Mouse (Mus musculus) heart, embryonic 14.5 days (tissue): ENCODE results near the gene Hivep2. TPM values are rescaled to one million over a fixed set of nuclear protein-coding genes. Genes with fewer than 3 reads are reported as not detected.

Source experiments
- ATAC-seq: fragments of 200-750 bp; cut with Nextera tagmentation; 2 replicates; pipeline ENCODE4 v1.8.0; 2017; ENCODE audit warnings: low read depth, moderate TSS enrichment; ENCODE audit not compliant: insufficient number of reproducible peaks, insufficient read depth, low FRiP score
- H3K27ac ChIP-seq, 2 experiments: fragments of 200-500 bp in 1 of 2; fragments of 300-500 bp in 1 of 2; sonication (generic) in 1 of 2; replicated peaks in 1 of 2; 2 replicates each; pipeline ENCODE4 v1.5.1; 2012 to 2014; ENCODE audit warnings: low read depth in 2 of 2, low read length in 2 of 2, control low read depth in 1 of 2, mild to moderate bottlenecking in 1 of 2, mixed read lengths in 1 of 2; ENCODE audit not compliant: control insufficient read depth in 1 of 2, insufficient read depth in 1 of 2
- H3K27me3 ChIP-seq: fragments of 300-500 bp; sonication (generic); 2 replicates; pipeline ENCODE4 v1.6.1; 2014; ENCODE audit warnings: mild to moderate bottlenecking, low read length, control low read depth; ENCODE audit not compliant: control insufficient read depth, insufficient read depth
- H3K36me3 ChIP-seq: fragments of 300-500 bp; sonication (generic); 2 replicates; pipeline ENCODE4 v1.6.1; 2014; ENCODE audit warnings: mild to moderate bottlenecking, control low read depth, low read length, mixed read lengths; ENCODE audit not compliant: control insufficient read depth, insufficient read depth
- H3K4me1 ChIP-seq, 2 experiments: fragments of 200-500 bp in 1 of 2; fragments of 300-500 bp in 1 of 2; sonication (generic) in 1 of 2; 2 replicates each; pipeline ENCODE4 v1.6.1; 2012 to 2014; ENCODE audit warnings: low read length in 2 of 2, control low read depth in 1 of 2, mixed read lengths in 1 of 2; ENCODE audit not compliant: control insufficient read depth in 2 of 2, insufficient read depth in 2 of 2
- H3K4me2 ChIP-seq: fragments of 300-500 bp; sonication (generic); 2 replicates; pipeline ENCODE4 v1.6.1; 2014; ENCODE audit warnings: mild to moderate bottlenecking, low read length
- H3K4me3 ChIP-seq, 2 experiments: fragments of 200-500 bp in 1 of 2; fragments of 300-500 bp in 1 of 2; sonication (generic) in 1 of 2; 2 replicates each; pipeline ENCODE4 v1.5.1; 2012 to 2014; ENCODE audit warnings: low read length in 2 of 2, mild to moderate bottlenecking in 2 of 2, control low read depth in 1 of 2, low read depth in 1 of 2, moderate library complexity in 1 of 2; ENCODE audit not compliant: control insufficient read depth in 1 of 2, insufficient read depth in 1 of 2
- H3K9ac ChIP-seq: fragments of 300-500 bp; sonication (generic); 2 replicates; pipeline ENCODE4 v1.6.1; 2014; ENCODE audit warnings: mild to moderate bottlenecking, low read length
- H3K9me3 ChIP-seq: fragments of 300-500 bp; sonication (generic); 2 replicates; pipeline ENCODE4 v1.6.1; 2016; ENCODE audit warnings: low read length, control low read depth; ENCODE audit not compliant: control insufficient read depth
- WGBS: fragments of 180-500 bp; shearing (Covaris S2); extraction: QIAGEN DNeasy Blood & Tissue Kit; methylation state at CpG from one replicate; pipeline ENCODE4 v1.1.7; 2014; 5-methylcytosine and 5-hydroxymethylcytosine counted together
- polyA plus RNA-seq: library from polyadenylated mRNA; unstranded; fragments of >200 nt; fragmentation: Nextera tagmentation; extraction: Ambion mirVana; gene quantifications from 2 replicates; pipeline ENCODE4 v1.2.1, GENCODE M21; 2014

Hivep2 gene
- polyA plus RNA-seq, 1 experiment from 2014 or later: 9.9 TPM

GRCm38 (mm10) chr10:14168869-14169566 is 203.1 kb downstream of the Hivep2 start:
- no peak for ATAC-seq

GRCm38 (mm10) chr10:14174124-14174523 is 208.2 kb downstream of the Hivep2 start:
- no peaks in the 10 kb centered on the region for H3K36me3 ChIP-seq
- no peak overlapping the region for H3K4me2 ChIP-seq
- no peaks in the 10 kb centered on the region for H3K27me3 ChIP-seq
- peaks cover 1 to 4% of the 10 kb centered on the region in 2 experiments; a peak in 3 of 4 replicates for H3K4me1 ChIP-seq
- H3K27ac ChIP-seq: no peak overlapping the region
- 48% methylated on average over 4 of the region's 4 CpGs for WGBS
- H3K4me3 ChIP-seq: no peak overlapping the region
- H3K9me3 ChIP-seq: no peaks in the 10 kb centered on the region
- no peak overlapping the region for H3K9ac ChIP-seq
- no peak for ATAC-seq

More at GRCm38 (mm10) chr10:14168869-14169566, 203.1 kb downstream of the Hivep2 start:
- Histone ChIP-seq H3K36me3 (no peaks in the 10 kb centered on the region), H3K4me3 (no peak overlapping the region), H3K27ac (no peak overlapping the region), H3K27me3 (no peaks in the 10 kb centered on the region), H3K4me2 (no peak overlapping the region), H3K9ac (no peak overlapping the region), H3K4me1 (peaks cover 3 to 4% of the 10 kb centered on the region in 2 experiments; a peak in 1 of 4 replicates), H3K9me3 (no peaks in the 10 kb centered on the region)
- WGBS: 67% methylated on average over 5 of the region's 5 CpGs

- H3K9ac ChIP-seq: no peak overlapping the region
- H3K9me3 ChIP-seq: no peaks in the 10 kb centered on the region
- no peaks in the 10 kb centered on the region for H3K27me3 ChIP-seq
- WGBS: 57% methylated on average over 19 of the region's 19 CpGs
- peaks cover 10% of the 10 kb centered on the region in 2 experiments; a peak in 3 of 4 replicates for H3K4me1 ChIP-seq
- no peak overlapping the region for H3K27ac ChIP-seq
- no peak overlapping the region for H3K4me3 ChIP-seq
- no peak for ATAC-seq
- H3K36me3 ChIP-seq: no peaks in the 10 kb centered on the region
- H3K4me2 ChIP-seq: peak overlapping the region; percentile 34; the same call in 1 of the 2 replicates
Measured at GRCm38 (mm10) chr10:14179424-14180339, 213.8 kb downstream of the Hivep2 start.

- H3K9ac ChIP-seq: no peak overlapping the region
- H3K4me1 ChIP-seq: peaks cover 12 to 27% of the 10 kb centered on the region in 2 experiments
- no peak overlapping the region; the same call in 1 of the 2 replicates for H3K4me2 ChIP-seq
- no peaks in the 10 kb centered on the region for H3K36me3 ChIP-seq
- no peaks in the 10 kb centered on the region for H3K27me3 ChIP-seq
- no peak for ATAC-seq
- no peaks in the 10 kb centered on the region for H3K9me3 ChIP-seq
- no peak overlapping the region for H3K4me3 ChIP-seq
- 53% methylated on average over 11 of the region's 11 CpGs for WGBS
- H3K27ac ChIP-seq: no peak overlapping the region; a peak in 1 of 4 replicates
Measured at GRCm38 (mm10) chr10:14186352-14186976, 220.6 kb downstream of the Hivep2 start.

- WGBS: 17% methylated on average over 4 of the region's 4 CpGs
- 0 out of 4 replicates have a peak overlapping the region, but pooled peaks of 1 of the 2 experiments have one; percentile 23 for H3K27ac ChIP-seq
- ATAC-seq: no peak
Measured at GRCm38 (mm10) chr10:14189050-14189449, 223.2 kb downstream of the Hivep2 start.

GRCm38 (mm10) chr10:14191202-14191601 is 225.3 kb downstream of the Hivep2 start:
- no peaks in the 10 kb centered on the region for H3K27me3 ChIP-seq
- WGBS: 44% methylated on average over 10 of the region's 10 CpGs
- H3K9me3 ChIP-seq: no peaks in the 10 kb centered on the region
- H3K4me3 ChIP-seq: no peak overlapping the region
- H3K36me3 ChIP-seq: no peaks in the 10 kb centered on the region
- peaks cover 14 to 43% of the 10 kb centered on the region in 2 experiments for H3K4me1 ChIP-seq
- peak overlapping the region in 1 of 2 experiments; percentile 66; a peak in 2 of 4 replicates for H3K27ac ChIP-seq
- H3K9ac ChIP-seq: no peak overlapping the region
- peak overlapping the region; percentile 24 for H3K4me2 ChIP-seq
- ATAC-seq: no peak

More at GRCm38 (mm10) chr10:14189050-14189449, 223.2 kb downstream of the Hivep2 start:
- Histone ChIP-seq H3K27me3 (no peaks in the 10 kb centered on the region), H3K4me1 (peaks cover 16 to 46% of the 10 kb centered on the region in 2 experiments), H3K4me3 (no peak overlapping the region), H3K9me3 (no peaks in the 10 kb centered on the region), H3K4me2 (no peak overlapping the region), H3K9ac (no peak overlapping the region), H3K36me3 (no peaks in the 10 kb centered on the region)

GRCm38 (mm10) chr10:14192156-14192555 is 226.3 kb downstream of the Hivep2 start:
- WGBS: 61% methylated on average over 4 of the region's 4 CpGs
- no peaks in the 10 kb centered on the region for H3K36me3 ChIP-seq
- no peak overlapping the region for H3K4me2 ChIP-seq
- peaks cover 10 to 36% of the 10 kb centered on the region in 2 experiments for H3K4me1 ChIP-seq
- H3K9me3 ChIP-seq: no peaks in the 10 kb centered on the region
- H3K9ac ChIP-seq: no peak overlapping the region
- ATAC-seq: no peak
- H3K4me3 ChIP-seq: no peak overlapping the region
- H3K27ac ChIP-seq: no peak overlapping the region
- H3K27me3 ChIP-seq: no peaks in the 10 kb centered on the region
